Mouse (Mus musculus) spleen, adult 12 weeks (tissue): Measurements from ENCODE around the gene Nupr1l.

Experiments
- DNase-seq: peaks from one replicate; pipeline ENCODE4 v3.0.0; 2022; ENCODE audit warnings: low spot score

Nupr1l gene

DNA sequence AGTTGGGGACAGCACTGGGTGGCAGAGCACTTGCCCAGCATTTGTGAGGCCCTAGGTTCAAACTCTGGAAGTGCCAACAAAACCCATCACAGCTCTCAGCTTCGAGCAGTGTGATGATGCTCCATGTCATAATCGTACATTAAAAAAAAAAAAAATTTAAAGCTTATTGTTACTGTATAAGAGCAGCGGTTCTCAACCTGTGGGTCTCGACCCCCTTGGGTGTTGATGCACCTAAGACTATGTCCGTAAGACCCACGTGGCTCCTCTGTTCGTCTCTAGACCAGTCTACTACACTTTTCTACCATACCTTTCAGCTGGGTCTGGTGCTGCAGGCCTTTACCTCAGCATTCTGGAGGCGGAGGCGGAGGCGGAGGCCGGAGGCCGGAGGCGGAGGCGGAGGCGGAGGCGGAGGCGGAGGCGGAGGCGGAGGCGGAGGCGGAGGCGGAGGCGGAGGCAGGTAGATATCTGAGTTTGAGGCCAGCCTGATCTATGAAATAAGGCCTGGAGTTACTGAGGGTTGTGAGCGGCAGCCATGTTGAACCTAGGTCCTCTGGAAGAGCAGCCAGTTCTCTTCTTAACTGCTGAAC lies 9.8 kb downstream of the Nupr1l start:
- DNase-seq: no peak

DNA sequence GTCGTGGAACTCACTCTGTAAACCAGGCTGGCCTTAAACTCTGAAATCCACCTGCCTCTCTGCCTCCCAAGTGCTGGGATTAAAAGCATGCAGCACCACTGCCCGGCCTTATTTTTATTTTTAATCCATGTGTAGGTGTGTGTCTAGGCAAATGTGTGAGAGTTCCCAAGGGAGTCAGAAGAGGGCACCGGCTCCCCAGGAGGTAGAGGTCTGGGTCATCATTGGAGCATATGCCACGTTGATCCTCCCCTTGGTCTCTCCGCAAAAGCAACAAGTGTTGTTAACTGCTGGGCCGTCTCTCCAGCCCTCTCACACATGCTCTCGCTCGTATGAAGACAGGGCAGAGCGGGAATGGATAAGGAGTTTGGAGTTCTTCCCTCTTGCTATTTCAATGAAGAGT lies 10.4 kb downstream of the Nupr1l start:
- DNase-seq: no peak

DNA sequence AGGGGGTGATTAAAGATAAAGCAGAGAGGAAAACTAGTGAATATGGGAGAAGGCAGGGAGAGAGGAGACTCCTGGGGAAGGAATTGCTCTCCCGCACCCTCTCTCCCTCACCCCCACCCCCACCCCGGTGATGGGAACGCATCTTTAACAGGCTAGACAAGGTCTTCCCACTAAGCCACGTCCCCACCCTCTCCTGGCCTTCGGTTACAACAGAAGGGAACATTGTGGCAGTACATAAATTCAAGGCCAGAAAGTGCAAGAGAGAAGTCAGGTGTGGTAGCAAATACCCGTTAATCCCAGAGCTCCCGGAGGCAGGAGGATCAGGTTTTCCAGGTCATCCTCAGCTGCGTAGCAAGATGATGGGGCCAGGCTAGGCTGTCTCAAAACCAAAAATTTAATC lies 11.0 kb downstream of the Nupr1l start:
- no peak for DNase-seq

DNA sequence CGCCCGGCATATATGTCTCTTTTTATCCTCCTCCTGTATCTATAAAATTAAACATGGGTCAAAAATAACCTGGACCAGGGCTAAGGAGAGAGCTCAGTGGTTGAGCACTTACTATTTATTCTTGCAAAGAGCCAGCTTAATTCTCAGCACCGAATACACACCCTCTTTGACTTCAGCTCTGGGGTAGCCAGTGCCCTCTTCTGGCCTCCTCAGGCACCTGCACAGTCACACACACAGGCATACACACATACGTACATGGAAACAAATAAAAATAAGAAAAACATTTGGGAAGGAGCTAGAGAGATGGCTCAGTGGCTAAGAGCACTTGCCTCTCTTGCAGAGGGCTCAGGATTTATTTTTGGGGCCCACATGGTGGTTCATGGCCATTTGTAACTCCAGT lies 13.6 kb downstream of the Nupr1l start:
- DNase-seq: no peak

DNA sequence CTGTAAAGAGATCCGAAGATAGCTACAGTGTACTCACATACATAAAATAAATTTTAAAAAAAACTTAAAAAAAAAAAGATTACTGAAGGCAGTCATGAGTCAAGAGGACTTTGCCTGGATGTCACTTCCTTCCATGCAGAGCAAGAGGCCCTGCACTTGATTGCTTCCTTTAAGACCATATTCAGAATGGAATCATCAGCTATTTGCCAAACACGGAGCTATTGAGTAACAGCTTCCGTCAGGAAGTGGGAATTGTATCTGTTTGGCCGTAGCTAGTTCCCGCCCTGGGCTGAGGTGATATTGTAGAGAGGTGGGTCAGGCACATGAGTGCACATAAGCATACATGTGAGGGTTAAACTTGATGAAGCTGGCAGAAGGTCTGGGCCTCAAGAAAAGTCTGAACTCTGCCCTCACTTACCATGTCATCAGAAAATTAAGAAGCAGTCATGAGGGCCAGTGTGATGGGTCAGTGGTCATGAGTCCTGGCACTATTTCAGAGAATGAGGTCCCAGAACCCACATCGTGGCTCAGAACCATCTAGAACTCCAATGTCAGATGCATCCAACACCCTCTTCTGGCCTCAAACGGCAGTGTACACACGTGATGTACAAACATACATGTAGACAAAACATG lies 16.6 kb downstream of the Nupr1l start:
- no peak for DNase-seq

DNA sequence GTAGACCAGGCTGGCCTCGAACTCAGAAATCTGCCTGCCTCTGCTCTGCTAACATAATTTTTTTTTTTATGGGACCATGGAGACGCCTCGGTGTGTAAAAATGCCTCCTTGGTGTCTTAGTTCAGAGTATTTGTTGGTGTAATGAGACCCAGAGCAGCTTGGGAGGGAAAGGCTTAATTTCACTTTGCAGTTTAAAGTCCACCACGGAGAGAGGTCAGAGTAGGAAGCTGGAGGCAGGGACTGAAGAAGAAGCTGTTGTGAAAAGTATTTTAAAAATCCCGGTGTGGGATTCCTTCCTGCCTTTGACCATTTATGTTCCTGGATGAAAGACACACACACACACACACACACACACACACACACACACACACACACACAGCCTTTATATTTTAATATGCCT lies 17.6 kb downstream of the Nupr1l start:
- no peak for DNase-seq

DNA sequence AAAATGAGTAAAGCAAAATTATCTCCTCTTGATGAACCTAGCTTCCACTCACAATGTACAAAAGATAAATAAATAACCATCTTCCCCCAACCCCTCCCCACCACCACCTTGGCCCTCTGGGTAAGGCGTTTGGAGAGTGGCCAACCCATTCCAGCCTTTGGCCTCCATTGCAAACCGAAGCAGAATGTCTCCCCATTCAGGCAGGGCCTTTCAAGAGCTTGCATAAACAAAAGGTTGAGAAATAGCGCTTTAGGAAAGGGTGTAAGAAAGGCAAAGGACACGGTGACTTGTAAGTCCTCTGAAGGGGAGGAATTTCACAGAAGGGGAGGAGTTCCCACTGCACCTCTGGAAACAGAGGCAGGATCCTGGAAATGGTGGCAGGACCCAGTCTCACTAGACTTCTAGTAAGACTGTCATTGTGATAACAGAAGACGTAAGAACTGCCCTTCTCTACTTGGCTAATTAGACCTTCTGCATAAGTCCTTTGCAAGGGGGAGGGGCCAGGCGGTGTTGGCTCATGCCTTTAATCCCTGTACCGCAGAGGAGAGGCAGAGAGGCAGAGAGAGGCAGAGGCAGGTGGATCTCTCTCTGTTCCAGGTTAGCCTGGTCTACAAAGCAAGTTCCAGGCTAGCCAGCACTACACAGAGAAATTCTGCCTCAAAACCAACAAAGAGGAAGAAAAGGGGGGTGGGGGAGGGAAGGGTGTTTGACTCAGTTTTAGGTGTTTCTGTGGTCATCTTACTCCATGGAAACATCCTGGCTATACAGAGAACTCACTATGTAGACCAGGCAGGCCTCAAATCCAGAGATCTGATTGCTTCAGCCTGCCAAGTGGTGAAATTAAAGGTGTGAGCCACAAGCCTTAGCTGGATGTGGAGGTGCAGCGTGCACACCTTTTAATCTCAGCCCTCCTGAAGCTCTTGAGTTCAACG lies 21.9 kb downstream of the Nupr1l start:
- DNase-seq: no peak

DNA sequence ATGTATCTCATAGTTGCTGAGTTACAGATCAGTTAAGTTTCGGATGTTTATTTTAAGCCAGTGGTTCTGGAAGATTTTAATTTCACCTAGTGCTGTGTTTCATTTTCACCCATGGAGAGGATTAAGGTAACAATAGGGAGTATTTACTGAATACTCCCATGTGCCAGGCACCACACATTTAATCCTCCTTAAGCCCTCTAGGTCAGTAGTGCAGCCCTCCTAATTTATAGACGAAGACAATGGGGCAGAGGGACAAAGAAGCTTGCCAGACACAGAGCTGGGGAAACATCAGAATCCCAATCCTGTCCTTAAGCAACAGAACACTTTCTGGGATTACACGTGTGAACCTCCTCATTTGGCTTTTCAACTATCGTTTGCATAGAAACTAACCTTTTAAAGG lies 28.6 kb downstream of the Nupr1l start:
- no peak for DNase-seq

DNA sequence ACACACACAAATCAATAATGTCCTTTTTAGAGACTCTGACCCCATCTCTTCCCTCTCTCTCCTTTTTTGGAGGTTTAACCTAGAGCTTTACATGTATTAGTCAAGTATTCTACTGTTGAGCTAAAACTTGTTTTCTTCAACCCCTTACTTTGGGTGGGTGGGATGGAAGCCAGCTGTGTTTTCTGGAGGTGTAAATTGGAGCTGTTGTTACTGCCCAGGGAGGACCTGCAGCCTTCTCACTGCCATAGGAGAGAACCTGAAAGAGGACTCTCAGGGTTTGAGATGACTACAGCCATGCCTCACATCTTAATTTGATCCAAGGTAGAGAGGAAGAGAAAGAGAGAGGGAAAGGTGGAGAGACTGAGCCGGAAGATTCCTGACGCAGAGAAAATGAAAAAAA lies 31.9 kb downstream of the Nupr1l start:
- no peak for DNase-seq

DNA sequence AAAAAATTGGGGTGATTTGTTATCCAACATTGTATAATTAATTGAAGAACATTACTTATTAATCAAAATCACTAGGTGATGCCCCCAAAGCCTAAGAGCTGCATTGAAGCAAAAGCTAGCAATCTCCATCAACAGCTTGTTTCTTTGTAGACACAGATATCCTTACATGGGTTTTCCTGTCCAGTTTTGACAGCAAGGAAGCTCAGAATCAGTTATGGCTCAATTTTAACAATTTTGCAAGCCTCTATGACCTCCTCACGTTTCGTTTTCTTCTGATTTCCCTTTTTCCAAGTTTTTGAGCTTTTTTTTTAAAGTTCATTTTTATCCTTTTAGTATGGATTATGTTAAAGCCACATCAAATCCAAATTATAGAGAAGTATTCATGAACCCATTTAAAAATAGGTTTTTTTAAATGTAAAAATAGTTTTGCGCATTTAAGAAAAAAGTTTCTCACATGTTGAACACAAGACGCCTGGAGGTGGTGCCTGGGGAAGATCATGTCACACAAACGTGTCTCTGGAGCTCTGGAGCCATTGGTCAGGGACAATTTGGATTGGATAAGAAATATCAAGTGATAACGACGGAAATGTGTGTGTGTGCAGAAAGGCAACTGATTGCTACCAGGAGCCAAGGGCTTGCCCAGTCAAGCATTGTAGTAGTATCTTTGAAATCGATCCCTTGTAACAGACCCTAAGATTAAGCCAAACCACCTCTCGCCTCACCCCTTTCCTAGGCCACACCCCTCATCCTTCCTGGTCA lies 32.6 kb downstream of the Nupr1l start:
- no peak for DNase-seq

DNA sequence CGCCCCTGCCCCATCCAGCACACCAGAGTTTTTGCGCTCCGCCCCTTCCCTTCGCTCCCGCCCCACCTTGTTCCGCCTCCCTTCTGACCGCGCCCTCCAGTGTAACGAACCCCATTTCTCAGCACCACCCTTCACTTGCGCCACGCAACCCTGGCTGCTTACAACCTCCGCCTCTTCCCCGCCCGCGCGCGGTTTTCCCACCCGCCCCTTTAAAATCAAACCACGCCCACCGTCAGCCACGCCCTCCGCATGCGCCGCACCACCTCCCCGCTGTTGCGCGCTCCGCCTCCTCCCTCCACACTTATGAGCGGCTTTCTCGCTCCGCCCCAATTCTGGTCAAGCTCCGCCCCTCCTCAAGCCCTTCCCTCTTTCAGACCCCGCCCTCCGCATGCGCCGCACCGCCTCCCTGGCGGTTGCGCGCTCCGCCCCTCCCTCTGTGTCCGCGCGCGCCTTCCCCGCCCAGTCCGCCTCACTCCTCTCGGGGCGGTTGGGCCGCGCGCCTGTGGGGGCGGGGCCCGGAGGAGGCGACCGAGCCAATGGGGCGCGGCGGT lies 33.2 kb downstream of the Nupr1l start, which contains the start of gene Vkorc1l1:
Gene Vkorc1l1 (plus strand): TSS at position 476 of the 551 bp plus-strand sequence.
- DNase-seq: peak; percentile 98

DNA sequence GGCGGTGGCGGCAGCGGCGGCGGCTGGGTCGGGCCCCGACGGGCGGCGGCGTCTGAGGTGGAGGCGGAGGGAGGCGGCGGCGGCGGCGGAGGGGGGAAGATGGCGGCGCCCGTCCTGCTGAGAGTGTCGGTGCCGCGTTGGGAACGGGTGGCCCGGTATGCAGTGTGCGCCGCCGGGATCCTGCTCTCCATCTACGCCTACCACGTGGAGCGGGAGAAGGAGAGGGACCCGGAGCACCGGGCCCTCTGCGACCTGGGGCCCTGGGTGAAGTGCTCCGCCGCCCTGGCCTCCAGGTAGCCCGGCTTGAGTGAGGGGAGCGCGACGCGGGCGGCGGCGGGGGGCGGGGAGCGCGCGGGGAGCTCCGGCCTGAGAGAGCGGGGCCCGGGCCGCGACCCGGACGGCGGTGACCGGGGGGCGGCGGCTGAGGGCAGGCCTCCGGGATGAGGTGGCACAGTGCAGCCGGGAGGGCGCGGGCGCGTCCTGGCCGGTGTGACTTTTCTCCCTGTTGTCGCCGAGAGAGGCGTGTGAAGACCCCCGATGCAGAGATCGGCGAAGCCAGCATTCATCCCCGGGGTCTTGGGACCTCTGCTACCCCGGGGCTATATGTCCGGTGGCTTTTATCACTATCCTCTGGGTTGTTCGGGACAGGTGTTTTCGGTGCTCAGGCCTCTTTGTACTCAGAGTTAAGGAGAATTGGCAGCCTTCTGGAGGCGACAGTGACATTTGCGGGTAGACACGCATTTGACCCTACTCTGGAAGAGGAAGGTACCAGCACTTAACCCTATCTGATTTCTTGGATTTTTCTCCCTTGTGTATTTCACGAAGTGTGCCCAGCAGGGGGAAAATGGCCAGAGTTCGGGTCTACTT lies 34.0 kb downstream of the Nupr1l start:
- DNase-seq: peak; percentile 45

DNA sequence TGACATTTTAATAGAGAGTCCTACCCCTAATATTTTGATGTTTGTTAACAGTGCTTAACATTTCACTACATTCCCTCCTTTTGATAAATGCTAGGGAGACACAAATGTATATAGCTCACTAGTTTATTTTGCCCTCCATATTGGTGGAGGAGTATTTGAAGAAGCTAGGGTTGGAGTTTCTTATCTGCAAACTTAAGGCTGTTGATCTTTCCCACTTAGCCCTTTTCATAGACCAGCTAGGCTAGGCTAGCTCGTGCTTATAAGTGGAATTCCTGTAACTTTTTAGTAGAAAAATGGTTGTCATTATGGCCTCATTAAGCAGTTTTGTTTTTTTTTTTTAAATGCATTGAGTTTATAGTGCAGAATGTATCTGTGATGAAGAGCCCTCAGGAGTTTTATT lies 35.1 kb downstream of the Nupr1l start:
- DNase-seq: no peak

DNA sequence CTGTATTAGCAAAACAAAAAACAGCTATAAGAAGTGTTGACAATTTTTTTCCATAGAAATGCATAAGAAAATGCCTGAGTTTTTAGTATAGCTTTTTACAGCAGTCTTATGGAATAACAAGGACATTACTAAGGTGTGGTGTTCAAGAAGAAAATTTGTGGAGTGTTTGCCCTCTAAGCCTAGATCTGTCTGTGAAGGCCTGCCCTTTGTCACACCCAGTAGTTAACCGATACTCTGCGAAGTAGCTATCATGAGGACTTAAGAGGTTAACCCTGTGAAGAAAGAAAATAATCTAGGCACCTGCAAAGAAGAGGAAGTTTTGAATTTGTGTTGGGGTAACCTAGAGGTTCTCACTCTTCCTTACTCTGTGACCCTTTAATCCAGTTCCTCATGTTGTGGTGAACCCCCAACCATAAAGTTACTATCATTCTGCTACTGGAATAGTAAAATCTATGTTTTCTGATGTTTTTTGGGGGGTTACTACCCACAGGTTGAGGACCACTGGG lies 39.2 kb downstream of the Nupr1l start:
- no peak for DNase-seq

DNA sequence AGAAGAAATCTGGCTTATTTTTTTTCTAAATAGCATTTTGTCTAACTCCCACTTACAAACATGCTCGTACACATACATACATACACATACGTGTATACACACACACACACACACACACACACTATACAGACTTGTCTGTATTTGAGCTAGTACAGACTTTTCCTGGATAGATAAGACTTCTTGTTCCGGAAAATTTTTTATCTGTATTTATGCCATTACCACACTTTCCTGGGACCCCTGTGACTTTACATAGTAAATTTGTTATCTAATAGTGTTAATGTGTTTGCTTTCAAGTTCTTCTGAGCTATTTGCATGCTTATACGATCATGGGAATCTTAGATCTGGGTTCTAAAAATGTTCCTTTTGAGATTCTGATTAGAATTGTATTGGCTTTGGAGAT lies 43.8 kb downstream of the Nupr1l start:
- DNase-seq: no peak

DNA sequence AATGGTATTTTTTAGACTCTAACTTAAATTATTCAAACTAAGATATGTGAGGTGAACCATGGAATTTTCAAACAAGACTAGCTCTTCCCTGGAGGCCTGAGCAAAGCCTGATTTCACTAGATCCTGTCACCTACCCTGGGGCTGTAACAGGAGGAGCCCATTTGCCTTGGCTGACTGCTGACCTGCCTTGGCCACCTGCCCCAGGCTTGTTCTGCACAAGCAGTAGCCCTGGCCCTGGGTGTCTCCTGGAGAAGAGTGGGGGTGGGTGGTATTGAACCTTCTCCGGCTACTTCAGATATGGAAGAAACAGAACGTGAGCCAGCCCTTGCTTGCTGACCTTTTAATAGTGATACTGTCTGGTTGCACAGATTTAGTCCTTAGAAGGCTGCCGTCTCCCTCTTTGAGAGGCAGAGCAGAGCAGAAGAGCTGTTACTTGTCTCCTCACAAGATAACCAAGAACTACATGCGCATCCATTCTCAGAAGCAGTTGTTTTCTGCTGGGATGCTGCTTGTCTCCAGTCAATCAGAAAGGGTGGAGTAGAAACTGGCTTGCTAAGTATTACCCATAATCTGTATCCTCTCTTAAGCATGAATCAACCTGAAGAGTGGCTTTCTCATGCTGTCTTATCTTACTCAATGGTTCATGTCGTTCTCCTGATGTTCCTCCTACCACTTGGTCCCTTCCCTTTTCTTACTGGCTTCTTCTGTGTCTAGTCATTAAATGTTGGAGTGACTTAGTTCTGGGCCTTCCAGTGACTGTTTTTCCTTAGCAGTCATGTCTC lies 46.3 kb downstream of the Nupr1l start:
- no peak for DNase-seq

DNA sequence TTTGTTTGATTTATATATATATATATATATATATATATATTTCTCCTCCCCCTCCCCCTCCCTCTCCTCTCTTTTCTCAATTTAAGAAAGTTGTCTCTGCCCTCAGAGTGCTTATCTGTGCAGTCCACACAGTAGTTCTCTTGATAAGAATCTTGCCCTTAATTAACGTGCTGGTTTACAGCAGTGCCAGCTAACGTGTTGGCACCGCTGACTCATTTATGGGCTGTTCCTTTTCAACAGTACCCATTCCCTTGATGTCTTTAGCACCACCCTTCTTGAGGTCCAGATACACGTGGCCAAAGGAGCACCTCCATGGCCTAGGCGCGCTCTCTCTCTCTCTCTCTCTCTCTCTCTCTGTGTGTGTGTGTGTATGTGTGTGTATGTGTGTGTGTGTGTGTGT lies 47.5 kb downstream of the Nupr1l start:
- no peak for DNase-seq

DNA sequence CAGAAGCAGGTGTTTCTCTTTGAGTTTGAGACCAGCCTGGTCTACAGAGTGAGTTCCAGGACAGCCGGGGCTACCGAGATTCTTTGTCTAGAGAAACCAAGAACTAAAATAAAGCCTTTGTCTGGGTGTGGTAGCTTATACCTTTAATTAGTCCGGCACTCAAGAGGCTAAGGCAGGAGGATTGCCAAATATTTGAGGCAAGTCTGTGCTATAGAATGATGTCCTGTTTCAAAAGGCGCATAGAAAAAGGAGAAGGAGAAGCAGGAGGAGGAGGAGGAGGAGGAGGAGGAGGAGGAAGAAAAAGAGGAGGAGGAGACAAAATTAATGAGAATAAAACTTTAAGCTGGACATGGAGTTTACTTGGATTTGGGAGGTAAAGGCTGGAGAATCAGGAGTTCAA lies 54.9 kb downstream of the Nupr1l start:
- DNase-seq: no peak
